Mouse (Mus musculus) forebrain, embryonic 11.5 days (tissue): ENCODE measurements around the gene Clic4. TPM values are rescaled to one million over a fixed set of nuclear protein-coding genes. Genes with fewer than 3 reads are reported as not detected.

Source experiments
- ATAC-seq: fragments of 200-750 bp; cut with Nextera tagmentation; replicated peaks from 2 replicates; pipeline ENCODE4 v1.8.0; 2017; ENCODE audit warnings: moderate TSS enrichment; ENCODE audit not compliant: low FRiP score
- DNase-seq: peaks from one replicate; pipeline ENCODE4 v3.0.0-alpha.2; 2017; ENCODE audit warnings: low spot score
- H3K27ac ChIP-seq: fragments of 300-500 bp; sonication (generic); 2 replicates; pipeline ENCODE4 v1.5.1; 2014; ENCODE audit warnings: low read depth, low read length
- H3K27me3 ChIP-seq: fragments of 300-500 bp; sonication (generic); 2 replicates; pipeline ENCODE4 v1.6.1; 2014; ENCODE audit warnings: mild to moderate bottlenecking, low read length, mixed read lengths; ENCODE audit not compliant: control insufficient read depth, insufficient read depth
- H3K36me3 ChIP-seq: fragments of 300-500 bp; sonication (generic); 2 replicates; pipeline ENCODE4 v1.6.1; 2014; ENCODE audit warnings: mild to moderate bottlenecking, low read length, moderate library complexity, mixed read lengths; ENCODE audit not compliant: control insufficient read depth, insufficient read depth
- H3K4me1 ChIP-seq: fragments of 300-500 bp; sonication (generic); replicated peaks from 2 replicates; pipeline ENCODE4 v1.6.1; 2014; ENCODE audit warnings: low read length, mixed read lengths; ENCODE audit not compliant: control insufficient read depth, insufficient read depth
- H3K4me2 ChIP-seq: fragments of 300-500 bp; sonication (generic); 2 replicates; pipeline ENCODE4 v1.6.1; 2014; ENCODE audit warnings: low read depth, mild to moderate bottlenecking, low read length, moderate library complexity, mixed read lengths; ENCODE audit not compliant: severe bottlenecking
- H3K4me3 ChIP-seq: fragments of 300-500 bp; sonication (generic); 2 replicates; pipeline ENCODE4 v1.5.1; 2014; ENCODE audit warnings: low read depth, low read length
- H3K9ac ChIP-seq: fragments of 300-500 bp; sonication (generic); 2 replicates; pipeline ENCODE4 v1.6.1; 2014; ENCODE audit warnings: low read length
- H3K9me3 ChIP-seq: fragments of 300-500 bp; sonication (generic); 2 replicates; pipeline ENCODE4 v1.6.1; 2016; ENCODE audit warnings: low read length, mixed read lengths; ENCODE audit not compliant: control insufficient read depth
- WGBS: fragments of 180-500 bp; shearing (Covaris S2); extraction: QIAGEN DNeasy Blood & Tissue Kit; methylation state at CpG from one replicate; pipeline ENCODE4 v1.1.7; 2014; 5-methylcytosine and 5-hydroxymethylcytosine counted together
- polyA plus RNA-seq: library from polyadenylated mRNA; unstranded; fragments of >200 nt; fragmentation: Nextera tagmentation; extraction: Ambion mirVana; gene quantifications from 2 replicates; pipeline ENCODE4 v1.2.1, GENCODE M21; 2014

Gene Clic4
- polyA plus RNA-seq, 1 experiment from 2014 or later: 194 TPM

DNA sequence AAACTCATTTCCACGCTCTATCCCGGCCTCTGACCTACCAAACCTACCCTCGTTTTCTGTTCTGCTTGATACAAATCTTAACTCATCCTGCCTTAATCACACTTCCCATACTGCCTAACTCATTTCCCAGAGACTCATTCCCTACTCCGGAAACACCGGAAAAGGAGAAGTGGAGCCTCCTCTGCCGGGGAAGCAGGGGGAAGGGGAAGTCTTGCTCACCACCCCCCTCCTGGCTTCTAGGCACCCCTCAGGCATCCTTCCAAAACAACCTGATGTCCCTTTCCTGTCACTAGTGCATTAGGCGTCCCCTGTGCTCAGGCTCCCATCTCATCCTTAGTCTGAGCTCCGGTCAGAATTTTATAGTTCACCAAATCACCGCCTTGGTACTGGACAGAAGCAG, 5.6 kb downstream of the Clic4 start:
- ATAC-seq (no peak), DNase-seq (no peak)
- peak overlapping the region; percentile 13; the same call in 1 of the 2 replicates for H3K9ac ChIP-seq
- no peaks in the 10 kb centered on the region; the same call in 1 of the 2 replicates for H3K36me3 ChIP-seq
- H3K4me3 ChIP-seq: no peak overlapping the region
- H3K9me3 ChIP-seq: no peaks in the 10 kb centered on the region
- peaks cover 14% of the 10 kb centered on the region for H3K4me1 ChIP-seq
- H3K27me3 ChIP-seq: no peaks in the 10 kb centered on the region
- 81% methylated on average over 9 of the region's 9 CpGs for WGBS
- peak overlapping the region; percentile 3; the same call in 1 of the 2 replicates for H3K27ac ChIP-seq
- H3K4me2 ChIP-seq: no peak overlapping the region

DNA sequence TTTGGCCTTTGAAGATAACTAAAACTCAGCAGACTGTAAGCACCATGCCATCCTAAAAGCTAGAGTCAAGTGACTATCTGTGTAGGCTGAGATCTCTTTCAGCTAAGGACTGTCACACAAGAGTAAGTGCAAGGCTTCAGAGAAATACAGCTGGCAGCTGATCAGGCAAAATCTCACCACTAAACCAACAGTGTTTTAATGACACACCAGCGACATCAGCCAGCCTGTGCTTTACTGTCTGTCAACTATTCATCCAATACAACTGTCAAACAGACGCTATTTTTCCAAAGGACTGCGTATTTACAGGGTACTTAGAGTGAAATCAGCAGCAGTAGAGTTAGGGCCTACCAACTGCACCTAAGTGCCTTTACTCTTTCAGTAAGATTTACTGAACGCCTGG, 12.2 kb downstream of the Clic4 start:
- ATAC-seq (no peak), DNase-seq (no peak)
- H3K27me3 ChIP-seq: no peaks in the 10 kb centered on the region
- H3K4me2 ChIP-seq: no peak overlapping the region
- no peaks in the 10 kb centered on the region for H3K9me3 ChIP-seq
- H3K4me3 ChIP-seq: no peak overlapping the region
- H3K36me3 ChIP-seq: no peaks in the 10 kb centered on the region; the same call in 1 of the 2 replicates
- no peak overlapping the region for H3K27ac ChIP-seq
- 78% methylated on average over 4 of the region's 4 CpGs for WGBS
- H3K4me1 ChIP-seq: peaks cover 7% of the 10 kb centered on the region
- H3K9ac ChIP-seq: no peak overlapping the region

DNA sequence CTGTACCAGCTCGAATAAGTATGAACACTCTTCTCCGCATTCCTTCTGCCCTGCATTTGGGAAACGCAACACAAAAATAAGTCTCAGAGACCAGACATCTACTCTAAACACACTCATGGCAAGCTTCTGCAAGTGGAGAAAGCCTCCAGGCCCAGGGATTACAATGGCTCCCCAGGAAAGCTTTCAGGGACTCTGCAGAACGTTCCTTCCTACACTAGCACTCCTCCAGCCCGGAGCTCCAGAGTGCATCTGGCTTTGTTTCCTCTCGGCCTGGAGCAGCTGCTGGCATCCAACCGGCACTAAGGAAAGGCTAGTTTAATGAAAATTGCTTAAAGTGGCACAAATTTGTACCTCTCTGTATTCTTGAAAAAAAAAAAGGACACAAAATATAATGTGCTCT, 14.1 kb downstream of the Clic4 start:
- H3K4me3 ChIP-seq: no peak overlapping the region
- no peaks in the 10 kb centered on the region for H3K27me3 ChIP-seq
- no peaks in the 10 kb centered on the region; the same call in 1 of the 2 replicates for H3K36me3 ChIP-seq
- no peak for ATAC-seq
- H3K9ac ChIP-seq: peak overlapping the region; percentile 27
- H3K4me1 ChIP-seq: peaks cover 12% of the 10 kb centered on the region
- 27% methylated on average over 7 of the region's 7 CpGs for WGBS
- H3K4me2 ChIP-seq: peak overlapping the region; percentile 24; the same call in 1 of the 2 replicates
- H3K9me3 ChIP-seq: no peaks in the 10 kb centered on the region
- DNase-seq: peak; percentile 64
- peak overlapping the region; percentile 81 for H3K27ac ChIP-seq

DNA sequence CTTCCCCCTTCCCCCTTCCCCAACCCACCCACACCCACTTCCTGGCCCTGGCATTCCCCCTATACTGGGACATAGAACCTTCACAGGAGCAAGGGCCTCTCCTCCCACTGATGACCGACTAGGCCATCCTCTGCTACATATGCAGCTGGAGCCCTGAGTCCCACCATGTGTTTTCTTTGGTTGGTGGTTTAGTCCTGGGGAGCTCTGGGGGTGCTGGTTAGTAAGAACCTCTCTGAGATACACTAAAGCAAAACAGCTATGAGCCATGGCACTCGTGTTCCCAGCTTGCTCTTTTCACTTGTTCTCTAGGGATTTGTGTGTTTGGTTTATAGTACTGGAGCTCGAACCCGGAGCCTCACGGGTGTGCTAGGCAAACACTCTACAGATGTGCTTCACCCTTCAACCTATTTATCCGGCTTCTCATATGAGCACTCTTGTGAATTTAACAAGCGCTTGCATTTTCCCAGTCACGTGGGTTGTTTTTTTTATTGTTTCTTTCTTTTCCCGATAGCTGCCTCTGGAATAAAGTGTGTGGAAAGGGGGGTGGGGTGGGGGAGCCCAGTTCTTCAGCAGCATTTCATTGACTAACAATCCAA, 14.6 kb downstream of the Clic4 start:
- WGBS: 51% methylated on average over 9 of the region's 9 CpGs
- Histone ChIP-seq H3K4me2 (peak overlapping the region; percentile 24), H3K9me3 (no peaks in the 10 kb centered on the region), H3K4me3 (no peak overlapping the region), H3K36me3 (no peaks in the 10 kb centered on the region; the same call in 1 of the 2 replicates), H3K27me3 (no peaks in the 10 kb centered on the region), H3K9ac (peak overlapping the region; percentile 27), H3K27ac (peak overlapping the region; percentile 81), H3K4me1 (peaks cover 12% of the 10 kb centered on the region)
- DNase-seq: no peak
- ATAC-seq: no peak

DNA sequence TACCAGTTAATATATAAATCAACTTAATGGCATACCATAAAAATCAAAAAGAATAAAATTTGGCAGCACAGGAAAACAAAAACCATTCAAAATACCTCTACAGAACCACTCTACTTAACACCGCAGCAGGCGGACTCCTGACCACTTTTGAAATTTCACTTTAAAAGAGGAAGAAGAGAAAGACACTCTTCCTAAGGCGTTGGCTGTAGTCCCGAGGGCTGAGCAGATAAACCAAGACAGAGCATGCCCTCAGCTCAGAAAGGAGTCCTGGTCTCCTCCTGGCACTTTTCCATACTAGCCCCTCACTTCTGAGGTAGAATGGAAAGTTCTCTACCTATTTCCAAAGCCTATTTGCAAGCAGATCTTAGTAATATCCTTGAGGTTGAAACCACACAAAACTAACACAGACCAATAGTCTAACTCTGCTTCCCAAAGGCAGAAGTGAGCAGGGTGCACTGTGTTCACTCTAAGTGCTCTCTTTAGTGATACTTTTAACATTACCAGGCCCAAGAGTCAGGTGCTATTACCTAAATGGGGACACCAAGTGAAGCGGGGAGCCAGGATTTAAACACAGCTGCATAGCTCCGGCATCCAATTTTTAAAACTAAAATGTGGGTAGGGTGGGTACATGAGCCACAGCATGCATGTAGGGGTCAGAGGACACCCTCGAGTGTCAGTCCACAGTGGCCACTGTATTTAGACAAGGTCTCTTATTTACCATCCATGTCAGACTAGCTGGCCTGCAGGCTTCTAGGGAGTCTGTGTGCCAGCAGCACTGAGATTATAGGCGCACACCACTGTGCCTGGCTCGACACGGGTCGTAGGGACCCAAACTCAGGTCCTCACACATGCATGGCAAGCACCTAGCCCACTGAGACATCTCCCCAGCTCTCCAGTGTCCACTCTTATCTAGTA, 15.8 kb downstream of the Clic4 start:
- no peak overlapping the region for H3K9ac ChIP-seq
- H3K4me3 ChIP-seq: no peak overlapping the region
- ATAC-seq (no peak), DNase-seq (no peak)
- peaks cover 19% of the 10 kb centered on the region for H3K4me1 ChIP-seq
- 95% methylated on average over 11 of the region's 11 CpGs for WGBS
- H3K27ac ChIP-seq: no peak overlapping the region
- no peak overlapping the region for H3K4me2 ChIP-seq
- H3K27me3 ChIP-seq: no peaks in the 10 kb centered on the region
- H3K36me3 ChIP-seq: no peaks in the 10 kb centered on the region
- H3K9me3 ChIP-seq: no peaks in the 10 kb centered on the region

DNA sequence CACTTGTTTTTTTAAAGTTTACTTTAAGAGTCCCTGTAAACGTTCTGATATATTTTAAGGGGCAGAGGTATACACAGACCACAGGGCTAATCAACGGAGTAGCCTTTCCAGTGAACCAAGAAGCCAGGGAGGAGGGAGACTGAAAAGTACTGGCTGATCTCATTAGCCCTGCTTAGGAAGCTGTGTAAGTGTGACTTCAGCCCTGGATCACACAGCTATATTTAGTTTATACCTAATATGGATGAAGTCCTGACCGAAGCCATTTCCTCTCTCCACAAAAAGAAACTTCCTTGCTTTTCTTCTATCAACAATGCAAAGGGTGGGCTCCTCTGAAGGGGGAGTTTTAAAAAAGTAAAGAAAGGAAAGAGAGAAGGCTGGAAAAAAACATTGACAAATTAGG, 17.8 kb downstream of the Clic4 start:
- Histone ChIP-seq H3K27me3 (no peaks in the 10 kb centered on the region), H3K36me3 (no peaks in the 10 kb centered on the region), H3K4me2 (no peak overlapping the region), H3K27ac (peak overlapping the region; percentile 59; the same call in 1 of the 2 replicates), H3K4me1 (peaks cover 19% of the 10 kb centered on the region), H3K9me3 (no peaks in the 10 kb centered on the region), H3K4me3 (no peak overlapping the region), H3K9ac (no peak overlapping the region)
- 55% methylated on average over 3 of the region's 3 CpGs for WGBS
- ATAC-seq (no peak), DNase-seq (no peak)

DNA sequence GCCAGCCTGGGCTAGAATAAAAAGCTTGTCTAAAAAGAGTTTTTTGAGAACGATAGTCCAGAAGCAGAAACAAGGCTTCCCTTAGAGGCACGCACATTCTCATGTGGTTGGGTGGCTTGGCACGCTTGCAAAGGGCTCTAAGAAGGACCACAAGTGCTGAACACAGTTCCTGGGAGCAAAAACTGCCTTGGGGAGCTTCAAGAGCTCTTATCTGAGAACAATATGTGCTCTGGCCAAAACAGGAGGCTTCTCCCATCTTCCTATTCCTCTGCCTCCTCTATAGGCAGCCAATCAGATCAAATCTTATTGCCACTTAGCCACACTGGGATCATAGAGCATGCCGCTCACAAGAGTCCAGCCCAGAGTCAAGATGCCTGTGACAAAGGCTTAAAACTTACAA, 18.3 kb downstream of the Clic4 start:
- no peaks in the 10 kb centered on the region for H3K36me3 ChIP-seq
- H3K4me2 ChIP-seq: no peak overlapping the region
- DNase-seq (no peak), ATAC-seq (no peak)
- WGBS: 87% methylated on average over 4 of the region's 4 CpGs
- H3K9me3 ChIP-seq: no peaks in the 10 kb centered on the region
- H3K4me3 ChIP-seq: no peak overlapping the region
- H3K27me3 ChIP-seq: no peaks in the 10 kb centered on the region
- H3K27ac ChIP-seq: 0 out of 2 replicates have a peak overlapping the region, but pooled peaks have one; percentile 14
- H3K9ac ChIP-seq: no peak overlapping the region
- H3K4me1 ChIP-seq: peaks cover 19% of the 10 kb centered on the region

DNA sequence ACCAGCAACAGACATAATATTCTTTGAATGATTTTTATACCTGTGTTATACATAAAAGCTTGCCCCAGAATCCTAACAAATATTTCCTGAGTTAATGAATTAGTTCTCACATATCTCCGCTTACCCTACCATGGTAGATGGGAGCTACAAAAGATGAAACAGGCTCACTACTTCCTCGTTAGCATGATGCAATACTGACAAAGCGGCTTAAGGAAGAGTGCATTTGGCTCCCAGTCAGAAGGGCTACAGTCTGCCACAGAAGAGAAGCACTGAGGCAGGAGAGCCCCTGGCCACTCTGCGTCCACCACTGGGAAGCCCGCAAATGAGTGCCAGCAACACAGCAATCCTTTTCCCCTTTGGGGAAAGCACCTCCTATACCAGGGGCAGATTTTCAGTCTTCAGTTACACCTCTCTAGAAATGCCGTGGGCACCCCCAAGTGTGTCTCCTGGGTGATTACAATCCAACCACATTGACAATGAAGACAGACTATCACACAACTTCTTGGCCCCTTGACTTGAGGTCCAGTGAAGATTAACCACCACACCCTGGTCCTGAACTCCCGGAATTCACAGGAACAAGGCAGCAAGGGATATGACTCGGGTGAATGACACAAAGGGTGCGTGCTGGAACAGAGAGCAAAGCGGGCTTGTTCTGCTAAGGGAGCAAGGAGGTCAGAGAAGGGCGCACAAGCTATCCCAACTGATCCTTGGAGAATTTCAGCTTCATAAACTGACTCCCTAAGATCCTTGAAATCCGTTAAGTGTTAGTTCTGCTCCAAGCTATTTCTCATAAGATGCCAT, 19.2 kb downstream of the Clic4 start:
- no peak overlapping the region for H3K4me2 ChIP-seq
- no peak for DNase-seq
- WGBS: 90% methylated on average over 12 of the region's 12 CpGs
- H3K9ac ChIP-seq: no peak overlapping the region
- H3K27ac ChIP-seq: no peak overlapping the region
- H3K4me1 ChIP-seq: peaks cover 18% of the 10 kb centered on the region
- no peaks in the 10 kb centered on the region; the same call in 1 of the 2 replicates for H3K9me3 ChIP-seq
- H3K4me3 ChIP-seq: no peak overlapping the region
- no peaks in the 10 kb centered on the region; the same call in 1 of the 2 replicates for H3K36me3 ChIP-seq
- no peaks in the 10 kb centered on the region for H3K27me3 ChIP-seq
- ATAC-seq: no peak
